Mouse (Mus musculus) gastrocnemius, adult 2 months (tissue): ENCODE results near the gene Nosip. TPM values are rescaled to one million over a fixed set of nuclear protein-coding genes. Genes with fewer than 3 reads are reported as not detected.
A peak's percentile ranks its signal among the peaks of the same experiment; 100 is the strongest.

ENCODE experiments used
- DNase-seq: peaks from one replicate; pipeline ENCODE4 v3.0.0; 2022
- H3K27ac ChIP-seq: fragments of 200-600 bp; 2 replicates; pipeline ENCODE4 v1.8.1; 2022; ENCODE audit warnings: mild to moderate bottlenecking
- H3K4me3 ChIP-seq: fragments of 200-600 bp; 2 replicates; pipeline ENCODE4 v1.8.1; 2022; ENCODE audit warnings: mild to moderate bottlenecking, moderate library complexity
- CTCF ChIP-seq: fragments of 200-600 bp; IDR thresholded peaks from 2 replicates; pipeline ENCODE4 v1.8.1; 2022; ENCODE audit warnings: antibody characterized with exemption, mild to moderate bottlenecking, moderate library complexity
- intact Hi-C: fragments of 180-260 bp; cut with DNase I; formaldehyde crosslinking; loops from one replicate; pipeline ENCODE4 v1.15.1; 2025
- total RNA-seq, 2 experiments: library from RNA; stranded (reverse); gene quantifications; 2 replicates each; pipeline ENCODE4 v1.2.3; 2021

Gene Nosip
- total RNA-seq, 2 experiments from 2014 or later: 30.2 to 32.9 TPM

DNA sequence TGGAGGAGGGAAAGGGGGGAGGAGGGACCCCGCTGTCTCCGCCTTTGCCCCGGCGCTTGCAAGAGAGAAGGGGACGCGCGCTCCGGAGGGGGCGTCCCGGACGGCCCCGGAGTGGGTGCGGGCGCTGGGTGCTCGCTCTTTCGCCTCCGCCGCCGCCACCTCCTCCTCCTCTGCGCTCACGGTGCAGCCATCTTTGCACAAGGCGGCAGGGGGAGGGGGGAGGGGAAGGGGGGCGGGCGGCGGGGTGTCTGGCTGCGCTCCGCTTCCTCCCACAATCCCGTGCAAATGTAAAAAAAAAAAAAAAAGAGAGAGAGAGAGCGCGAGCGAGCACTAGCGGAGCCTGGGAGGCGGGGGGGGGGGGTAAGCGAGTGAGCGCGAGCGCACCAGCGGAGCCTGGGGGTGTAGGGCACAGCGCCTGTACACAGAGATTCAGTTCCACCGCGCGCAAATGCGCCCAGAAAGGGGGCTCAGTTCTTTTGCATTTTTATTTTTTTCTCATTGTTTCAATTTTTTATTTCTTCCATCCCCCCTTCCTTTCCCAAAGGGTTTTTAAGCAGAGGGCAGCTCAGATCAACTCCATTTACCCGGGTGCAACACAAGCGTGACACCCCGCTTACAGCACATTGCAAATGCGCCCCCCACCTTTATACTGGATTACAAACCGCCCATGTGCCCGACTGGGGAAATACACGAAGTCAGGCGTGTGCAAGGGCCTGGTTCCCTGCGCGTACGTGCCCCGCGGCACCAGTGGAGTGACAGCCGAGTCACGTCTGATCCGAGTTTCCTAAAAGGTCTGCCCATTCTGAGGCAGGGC lies 8.9 kb upstream of the Nosip start:
- TF ChIP-seq CTCF: 0 out of 2 replicates have a peak, but pooled peaks have one; percentile 0
- intact Hi-C loops: loop anchor here (2.0 kb wide), 1 partner anchor 35 kb away; no protein-coding TSS in a partner anchor
- H3K4me3 ChIP-seq: peak overlapping the region; percentile 77
- H3K27ac ChIP-seq: peak overlapping the region; percentile 97
- peak; percentile 84 for DNase-seq

DNA sequence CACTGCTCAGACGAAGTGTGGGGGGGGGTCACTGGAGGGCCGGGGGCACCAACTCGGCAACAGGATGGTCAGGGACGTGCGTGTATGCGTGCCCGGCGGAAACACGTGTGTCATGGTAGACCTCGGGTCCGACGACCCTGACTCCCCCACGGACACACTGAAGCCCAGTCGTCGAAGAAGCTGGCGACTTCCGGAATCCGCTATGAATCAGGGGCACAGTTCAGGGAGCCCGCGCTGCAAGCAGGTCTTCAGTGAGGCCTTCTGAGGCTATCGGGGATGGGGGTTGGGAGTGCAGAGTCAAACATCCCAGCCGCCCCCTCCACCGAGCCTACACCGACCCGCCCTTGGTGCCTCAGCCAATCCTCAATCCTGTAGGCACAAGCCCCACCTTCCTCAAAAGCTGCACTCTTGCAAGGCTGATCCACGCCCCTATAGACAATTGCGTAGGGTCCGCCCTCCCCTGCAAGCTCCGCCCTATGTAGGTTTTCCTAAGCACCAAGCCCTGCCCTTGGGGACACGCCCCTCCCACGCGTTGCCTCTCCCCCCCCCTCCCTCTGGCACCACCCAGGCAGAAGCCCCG lies 8.2 kb upstream of the Nosip start:
- DNase-seq: peak; percentile 94
- no peak for TF ChIP-seq CTCF
- intact Hi-C loops: loop anchor here (2.0 kb wide), 1 partner anchor 35 kb away; no protein-coding TSS in a partner anchor
- Histone ChIP-seq H3K27ac (peak overlapping the region; percentile 97), H3K4me3 (peak overlapping the region; percentile 77)

DNA sequence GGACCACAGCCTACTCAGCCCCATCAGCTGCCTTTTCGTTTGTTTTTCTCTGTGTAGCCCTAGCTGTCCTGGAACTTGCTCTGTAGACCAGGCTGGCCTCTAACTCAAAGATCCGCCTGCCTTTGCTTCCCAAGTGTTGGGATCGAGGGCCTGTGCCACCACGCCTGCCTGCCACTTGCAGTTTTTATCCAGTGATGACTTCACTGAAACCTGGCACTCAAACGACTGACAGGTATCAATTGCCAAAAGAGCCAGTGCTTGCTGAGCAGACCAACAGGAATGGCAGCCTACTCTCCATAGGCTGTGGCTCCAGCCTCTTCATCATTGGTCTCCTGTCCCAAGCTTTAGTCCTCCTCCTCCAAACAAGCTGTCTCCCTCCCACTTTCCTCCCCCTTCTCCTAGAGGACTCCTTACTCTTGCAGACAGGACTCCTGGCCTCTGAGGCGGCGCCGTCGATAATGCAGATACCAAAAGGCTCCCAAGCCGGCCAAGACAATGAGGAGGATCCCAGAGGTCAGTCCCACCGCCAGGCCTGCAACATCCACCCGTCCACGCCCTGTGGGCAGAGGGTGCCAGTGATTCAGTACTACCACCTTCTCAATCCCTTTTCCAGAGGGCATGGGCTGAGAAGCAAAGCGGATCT lies 5.8 kb upstream of the Nosip start:
- no peak overlapping the region for H3K4me3 ChIP-seq
- no peak for TF ChIP-seq CTCF
- no peak overlapping the region for H3K27ac ChIP-seq
- DNase-seq: no peak
- intact Hi-C loops: no loop called here

DNA sequence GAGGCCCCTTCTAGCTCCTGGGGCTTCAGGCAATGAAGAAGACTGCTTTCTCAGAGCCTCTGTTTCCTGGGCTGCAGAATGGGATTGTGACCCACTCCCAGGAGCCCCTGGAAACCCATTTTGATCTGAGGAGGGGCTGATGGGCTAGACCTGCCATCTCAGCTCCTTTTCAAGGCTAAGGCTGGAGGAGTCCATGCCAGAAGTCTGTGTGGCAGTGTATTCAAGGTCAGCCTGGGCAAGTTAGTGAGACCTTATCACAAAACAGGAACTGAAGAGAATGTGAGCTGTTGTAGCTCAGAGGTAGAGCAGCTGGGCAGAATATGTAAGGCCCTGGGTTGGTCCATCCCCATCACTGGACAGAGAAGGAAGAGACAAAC lies 5.3 kb upstream of the Nosip start:
- Histone ChIP-seq H3K27ac (no peak overlapping the region), H3K4me3 (no peak overlapping the region)
- intact Hi-C loops: no loop called here
- no peak for TF ChIP-seq CTCF
- DNase-seq: no peak

DNA sequence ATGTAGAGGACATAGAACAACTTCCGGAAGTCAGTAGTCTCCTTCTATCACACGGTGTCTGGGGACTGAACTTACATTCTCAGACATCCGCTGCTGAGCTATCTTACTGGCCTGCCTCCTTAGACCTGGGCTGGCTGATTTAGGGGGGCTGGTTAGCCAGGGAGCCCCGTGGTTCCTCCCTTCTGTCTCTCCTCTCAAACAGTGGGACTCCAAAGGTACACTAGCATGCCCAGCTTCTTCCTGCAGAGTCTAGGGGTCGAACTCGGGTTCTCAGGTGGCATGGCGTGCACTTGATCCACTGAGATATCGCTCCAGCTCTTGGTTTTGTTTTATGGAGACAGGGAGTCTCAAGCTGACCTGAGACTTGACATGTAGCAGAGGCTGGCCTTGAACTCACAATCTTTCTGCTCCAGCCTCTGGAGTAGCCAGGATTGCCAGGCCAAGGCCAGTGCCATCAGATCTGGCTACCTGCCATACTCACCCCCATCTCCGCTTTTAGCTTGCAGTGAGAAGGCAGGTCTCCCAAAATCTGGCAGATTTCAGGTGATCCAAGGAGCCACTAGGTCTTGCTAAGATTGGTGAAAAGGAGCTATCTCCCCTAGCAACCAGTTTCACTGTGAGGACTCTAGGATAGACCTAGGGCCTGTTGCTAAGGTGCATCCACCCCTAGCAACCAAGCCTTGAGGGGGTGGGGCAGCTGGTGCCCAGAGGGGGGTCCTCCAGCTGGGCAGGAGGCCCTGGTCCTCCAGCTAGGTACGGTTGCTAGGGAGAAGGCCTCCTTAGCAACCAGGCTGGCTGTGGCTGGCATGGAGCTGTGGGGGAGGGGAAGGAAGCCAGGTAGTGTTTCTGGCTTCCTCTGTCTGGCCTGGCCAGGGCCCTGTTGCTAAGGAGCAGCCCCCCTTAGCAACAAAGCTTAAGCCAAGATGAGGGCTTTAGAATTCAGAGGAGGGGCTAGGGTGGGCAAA lies 3.3 kb upstream of the Nosip start:
- intact Hi-C loops: no loop called here
- no peak for TF ChIP-seq CTCF

DNA sequence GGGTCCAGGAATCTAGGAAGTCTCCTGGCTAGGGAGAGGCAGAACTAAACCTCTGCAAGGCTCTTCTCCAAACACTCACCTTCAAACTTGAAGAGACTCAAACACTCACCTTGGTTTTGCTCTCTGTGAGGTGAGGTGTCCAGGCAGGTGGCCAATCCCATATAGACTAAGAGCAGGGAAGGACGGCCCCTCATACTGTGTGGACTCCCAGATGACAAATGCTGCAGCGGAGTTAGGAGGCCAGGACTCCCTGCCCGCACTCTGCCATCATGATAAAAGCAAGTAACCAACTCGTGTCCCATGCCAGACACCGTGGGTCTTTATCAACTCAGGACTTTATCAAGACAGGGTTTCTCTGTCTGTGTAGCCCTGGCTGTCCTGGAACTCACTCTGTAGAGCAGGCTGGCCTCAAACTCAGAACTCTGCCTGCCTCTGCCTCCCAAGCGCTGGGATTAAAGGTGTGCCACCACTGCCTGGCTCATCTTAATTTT lies 1.6 kb upstream of the Nosip start:
- DNase-seq: no peak
- no peak for TF ChIP-seq CTCF
- 0 out of 2 replicates have a peak overlapping the region, but pooled peaks have one; percentile 93 for H3K27ac ChIP-seq
- H3K4me3 ChIP-seq: no peak overlapping the region
- intact Hi-C loops: no loop called here

More for the DNA sequence above, 3.3 kb upstream of the Nosip start:
- DNase-seq: no peak
- Histone ChIP-seq H3K27ac (no peak overlapping the region), H3K4me3 (no peak overlapping the region)

DNA sequence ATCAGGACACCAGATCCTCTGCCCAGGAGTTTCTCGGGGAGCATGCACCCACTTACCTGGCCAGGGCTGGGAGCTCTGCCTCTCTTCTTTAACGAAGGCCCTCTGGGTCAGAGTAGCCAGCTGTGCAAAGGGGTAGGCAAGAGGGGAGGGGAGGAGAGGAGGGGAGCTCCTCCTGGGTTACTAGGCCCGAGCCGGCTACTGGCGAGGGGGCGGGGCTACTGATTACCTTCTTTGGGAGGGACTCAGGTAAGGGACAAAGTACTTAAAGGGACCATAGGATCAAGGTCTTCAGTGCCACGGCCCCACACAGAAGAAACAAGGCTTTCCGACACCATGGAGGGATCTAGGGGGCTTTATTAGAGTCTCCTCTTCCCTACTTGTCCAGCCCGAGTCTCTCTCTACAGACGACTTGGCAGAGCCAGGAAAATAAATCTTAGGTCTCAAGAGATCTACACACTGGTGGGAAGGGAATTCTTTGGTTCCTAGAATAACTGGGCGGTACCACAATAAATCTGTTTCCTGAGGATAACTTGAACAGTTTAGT lies 625 bp upstream of the Nosip start:
- TF ChIP-seq CTCF: no peak
- peak; percentile 56 for DNase-seq
- intact Hi-C loops: no loop called here
- H3K27ac ChIP-seq: peak overlapping the region; percentile 93
- peak overlapping the region; percentile 82 for H3K4me3 ChIP-seq

DNA sequence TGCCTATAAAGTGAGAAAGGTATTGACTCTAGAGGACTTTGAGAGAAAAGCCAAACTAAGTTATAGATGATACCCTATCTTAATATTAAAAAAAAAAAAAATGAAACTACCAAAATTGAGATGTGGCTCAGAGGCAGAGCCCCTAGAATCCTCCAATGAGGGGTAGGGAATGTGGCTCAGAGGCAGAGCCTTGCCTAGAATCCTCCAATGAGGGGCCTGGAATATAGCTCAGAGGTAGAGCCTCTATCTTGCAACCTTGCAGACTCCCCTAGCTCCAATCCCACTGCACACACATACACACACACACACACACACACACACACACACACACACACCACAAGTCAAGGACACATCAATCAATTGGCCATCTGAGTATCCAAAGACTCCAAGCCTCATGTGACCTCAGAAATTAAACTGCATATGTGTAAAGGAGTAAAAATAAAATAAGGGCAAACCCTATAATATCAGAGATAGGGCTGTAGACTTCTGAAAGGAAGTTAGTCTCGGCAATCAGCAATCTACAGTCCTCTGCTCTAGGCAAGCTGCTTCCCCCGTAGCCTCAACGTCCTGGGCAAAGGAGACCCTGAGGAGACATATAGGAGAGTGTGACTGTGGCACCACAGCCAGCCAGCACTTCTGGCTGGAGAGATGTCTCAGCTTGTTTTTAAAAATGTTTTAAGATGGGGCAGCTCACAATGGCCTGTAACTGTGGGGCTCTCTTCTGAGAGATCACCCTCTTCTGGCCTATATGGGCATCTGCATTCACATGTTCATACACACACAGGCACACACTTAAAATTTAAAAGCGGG lies 5.2 kb downstream of the Nosip start:
- H3K4me3 ChIP-seq: no peak overlapping the region
- intact Hi-C loops: no loop called here
- H3K27ac ChIP-seq: peak overlapping the region; percentile 4; the same call in 1 of the 2 replicates
- TF ChIP-seq CTCF: no peak
- no peak for DNase-seq

DNA sequence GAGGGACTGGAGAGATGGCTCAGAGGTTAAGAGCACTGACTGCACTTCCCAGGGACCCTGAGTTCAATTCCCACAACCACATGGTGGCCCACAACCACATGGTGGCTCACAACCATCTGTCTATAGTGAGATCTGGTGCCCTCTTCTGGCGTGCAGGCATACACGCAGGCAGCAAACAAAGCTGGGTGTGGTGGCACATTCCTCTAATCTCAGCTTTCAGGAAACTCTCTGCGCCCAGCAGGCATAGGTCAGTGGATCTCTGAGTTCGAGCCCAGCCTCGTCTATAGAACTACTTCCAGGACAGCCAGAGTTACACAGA lies 5.7 kb downstream of the Nosip start:
- DNase-seq: peak; percentile 65
- peak; percentile 80 for TF ChIP-seq CTCF
- intact Hi-C loops: loop anchor here (2.0 kb wide), 1 partner anchor 83 kb away; no protein-coding TSS in a partner anchor
- Histone ChIP-seq H3K27ac (peak overlapping the region; percentile 44; the same call in 1 of the 2 replicates), H3K4me3 (no peak overlapping the region)

DNA sequence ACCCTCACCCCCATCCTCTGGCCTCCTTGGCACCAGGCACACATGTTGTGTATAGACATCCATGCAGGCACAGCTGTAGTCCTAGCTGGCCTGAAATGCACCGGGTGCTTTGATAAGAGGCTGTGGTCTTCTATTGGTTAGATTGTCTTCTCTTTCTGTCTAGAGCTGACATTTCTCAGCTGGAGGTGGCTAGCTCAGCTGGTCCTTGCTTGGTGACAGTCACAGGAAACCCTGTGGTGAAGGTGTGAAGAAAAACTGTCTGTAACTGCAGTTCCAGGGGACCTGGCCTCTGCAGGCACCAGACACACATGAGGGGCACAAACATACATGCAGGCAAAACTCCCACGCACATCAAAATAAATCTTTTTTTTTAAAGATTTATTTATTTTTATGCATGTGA lies 7.4 kb downstream of the Nosip start:
- intact Hi-C loops: loop anchor here (2.0 kb wide), 1 partner anchor 85 kb away; no protein-coding TSS in a partner anchor
- TF ChIP-seq CTCF: no peak
- no peak for DNase-seq
- no peak overlapping the region for H3K27ac ChIP-seq
- H3K4me3 ChIP-seq: no peak overlapping the region

DNA sequence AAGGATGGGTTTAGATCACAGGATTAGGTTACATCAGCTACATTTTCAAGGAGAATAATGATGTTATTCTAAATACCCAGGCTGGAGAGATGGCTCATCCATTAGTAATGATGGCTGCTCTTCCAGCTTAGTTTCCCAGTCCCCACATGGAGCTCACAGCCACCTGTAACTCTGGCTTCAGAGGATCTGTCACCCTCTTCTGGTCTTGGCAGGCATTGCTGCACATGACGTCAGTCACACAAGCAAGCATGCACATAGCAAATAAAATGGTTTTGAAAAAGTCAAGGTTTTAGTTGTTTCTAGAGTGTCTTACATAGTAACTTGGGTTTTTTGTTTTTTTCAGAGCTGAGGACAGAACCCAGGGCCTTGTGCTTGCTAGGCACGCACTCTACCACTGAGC lies 10.0 kb downstream of the Nosip start:
- DNase-seq: no peak
- intact Hi-C loops: no loop called here
- peak; percentile 41 for TF ChIP-seq CTCF
- no peak overlapping the region for H3K27ac ChIP-seq
- H3K4me3 ChIP-seq: no peak overlapping the region
